Mouse (Mus musculus): Measurements from ENCODE around the gene Grin2a. TPM values are rescaled to one million over a fixed set of nuclear protein-coding genes. Genes with fewer than 3 reads are reported as not detected.
"Not testable (repeated sequence)": the region's sequence is repeated elsewhere in the genome, so short reads cannot be mapped to it uniquely, and the experiment has no call there.

Grin2a gene
- polyA plus RNA-seq, 1 experiment from 2014 or later, result 0.44 TPM

DNA sequence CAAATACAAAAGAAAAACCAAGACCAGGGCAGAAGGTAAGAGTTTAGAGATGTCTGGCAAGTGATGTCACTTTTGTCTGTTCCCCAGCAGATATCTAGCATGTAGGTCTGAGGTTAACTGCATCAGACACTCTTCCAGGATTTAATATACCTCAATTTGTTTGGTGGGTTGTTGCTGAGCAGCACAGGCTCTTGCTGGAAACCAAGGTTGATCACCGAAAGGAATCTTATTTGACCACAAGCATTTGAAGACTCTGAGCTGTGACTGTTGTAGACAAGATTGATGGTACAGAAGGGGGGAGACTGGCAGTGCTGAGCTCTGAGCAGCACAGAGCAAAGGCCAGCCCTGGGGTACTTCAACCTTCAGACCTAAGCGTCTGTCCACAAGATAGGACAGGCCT lies 378.1 kb downstream of the Grin2a start:
- Histone ChIP-seq H3K4me1 (replicated peaks) (no peaks in the 10 kb centered on the region), H3K27ac (no peak overlapping the region), H3K4me3 (no peak overlapping the region), H3K9ac (no peak overlapping the region), H3K27me3 (no peaks in the 10 kb centered on the region), H3K4me2 (no peak overlapping the region), H3K36me3 (no peaks in the 10 kb centered on the region), H3K9me3 (replicated peaks) (no peaks in the 10 kb centered on the region)
- no peak for ATAC-seq (replicated peaks; ENCODE audit: insufficient number of reproducible peaks, insufficient read depth, low FRiP score, low read depth)
- 61% methylated on average over 2 of the region's 2 CpGs for WGBS

DNA sequence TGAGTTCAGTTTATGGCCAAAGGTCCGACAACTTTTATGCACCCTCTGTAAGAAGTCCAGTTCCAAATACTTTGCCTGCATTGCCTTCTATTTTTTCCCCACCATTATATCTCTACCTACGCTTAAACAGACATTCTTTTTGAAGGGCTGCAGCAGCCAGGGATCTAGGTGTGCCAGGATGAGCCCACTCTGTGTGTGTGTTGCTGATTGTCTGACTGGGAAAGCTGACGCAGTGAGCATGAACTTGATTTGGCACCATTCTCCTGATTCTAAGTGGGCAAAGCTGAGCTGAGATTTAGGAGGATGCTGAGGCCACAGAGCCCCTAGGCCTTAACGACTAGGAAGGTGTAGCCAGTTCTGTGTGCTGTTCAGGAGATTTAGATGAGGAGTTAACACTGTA lies 378.6 kb downstream of the Grin2a start:
- Histone ChIP-seq H3K4me3 (no peak overlapping the region), H3K36me3 (no peaks in the 10 kb centered on the region), H3K4me1 (replicated peaks) (no peaks in the 10 kb centered on the region), H3K27me3 (no peaks in the 10 kb centered on the region), H3K4me2 (no peak overlapping the region), H3K27ac (no peak overlapping the region), H3K9me3 (replicated peaks) (no peaks in the 10 kb centered on the region), H3K9ac (no peak overlapping the region)
- ATAC-seq (replicated peaks; ENCODE audit: insufficient number of reproducible peaks, insufficient read depth, low FRiP score, low read depth), result no peak
- 60% methylated on average over 4 of the region's 4 CpGs for WGBS

GRCm38 (mm10) chr16:9612596-9612995 lies 382.8 kb downstream of the Grin2a start:
- not testable (repeated sequence) for H3K4me2 ChIP-seq; H3K36me3 ChIP-seq; ATAC-seq (replicated peaks; ENCODE audit: insufficient number of reproducible peaks, insufficient read depth, low FRiP score, low read depth); H3K27ac ChIP-seq; H3K9me3 ChIP-seq (replicated peaks); H3K4me1 ChIP-seq (replicated peaks); H3K9ac ChIP-seq; H3K27me3 ChIP-seq; H3K4me3 ChIP-seq
- 69% methylated on average over 6 of the region's 6 CpGs for WGBS

DNA sequence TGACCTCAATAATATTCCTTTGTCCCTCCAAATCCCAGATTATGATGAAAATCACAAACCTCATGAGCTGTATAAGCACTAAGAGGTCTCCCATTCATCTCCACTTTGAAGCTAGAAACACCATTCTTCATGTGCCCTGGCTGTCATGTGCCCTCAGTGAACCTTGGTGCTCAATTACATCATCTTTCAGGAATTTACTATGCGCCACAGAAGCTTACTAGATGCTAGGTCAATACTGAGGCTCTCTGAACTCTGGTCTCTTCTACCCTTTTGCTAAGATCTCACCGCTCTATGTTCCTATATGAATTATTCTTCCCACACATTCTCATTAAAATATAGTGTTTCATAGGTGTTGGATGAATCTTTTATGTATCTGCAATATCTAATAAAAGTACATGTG lies 387.9 kb downstream of the Grin2a start:
- Histone ChIP-seq H3K4me1 (replicated peaks) (no peaks in the 10 kb centered on the region), H3K27me3 (no peaks in the 10 kb centered on the region), H3K4me2 (no peak overlapping the region), H3K27ac (no peak overlapping the region), H3K36me3 (no peaks in the 10 kb centered on the region), H3K4me3 (no peak overlapping the region), H3K9ac (no peak overlapping the region), H3K9me3 (replicated peaks) (no peaks in the 10 kb centered on the region)
- no peak for ATAC-seq (replicated peaks; ENCODE audit: insufficient number of reproducible peaks, insufficient read depth, low FRiP score, low read depth)
- 65% methylated on average over 2 of the region's 2 CpGs for WGBS

DNA sequence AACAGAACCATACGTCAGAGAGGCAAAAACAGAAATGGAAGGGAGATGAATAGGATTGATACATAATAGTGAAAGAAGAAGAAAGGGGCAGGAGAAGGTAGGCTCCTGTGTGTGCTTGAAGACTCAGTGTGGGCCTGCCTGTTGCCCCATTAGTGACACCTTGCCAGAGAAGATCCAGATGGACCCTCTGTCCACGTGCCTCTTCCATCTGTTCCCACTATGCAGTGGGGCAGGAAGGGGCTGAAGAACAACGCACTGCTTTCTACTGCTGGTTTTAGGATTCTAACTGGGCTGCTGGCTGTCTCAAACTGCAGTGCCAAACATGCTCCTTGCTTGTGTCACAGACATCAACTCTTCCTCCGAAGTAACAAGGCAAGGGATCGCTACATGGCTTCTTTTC lies 391.4 kb downstream of the Grin2a start:
- H3K9ac ChIP-seq, result no peak overlapping the region
- H3K36me3 ChIP-seq, result no peaks in the 10 kb centered on the region
- 63% methylated on average over 5 of the region's 5 CpGs for WGBS
- no peaks in the 10 kb centered on the region for H3K4me1 ChIP-seq (replicated peaks)
- H3K9me3 ChIP-seq (replicated peaks), result no peaks in the 10 kb centered on the region
- H3K27ac ChIP-seq, result no peak overlapping the region
- no peak overlapping the region for H3K4me3 ChIP-seq
- no peaks in the 10 kb centered on the region for H3K27me3 ChIP-seq
- no peak overlapping the region for H3K4me2 ChIP-seq
- ATAC-seq (replicated peaks; ENCODE audit: insufficient number of reproducible peaks, insufficient read depth, low FRiP score, low read depth), result no peak

- Histone ChIP-seq H3K9me3 (replicated peaks) (no peaks in the 10 kb centered on the region), H3K9ac (no peak overlapping the region), H3K36me3 (no peaks in the 10 kb centered on the region), H3K27ac (no peak overlapping the region), H3K4me3 (no peak overlapping the region), H3K4me1 (replicated peaks) (no peaks in the 10 kb centered on the region), H3K4me2 (no peak overlapping the region), H3K27me3 (no peaks in the 10 kb centered on the region)
- no peak for ATAC-seq (replicated peaks; ENCODE audit: insufficient number of reproducible peaks, insufficient read depth, low FRiP score, low read depth)
- WGBS, result 91% methylated on average over 2 of the region's 2 CpGs
Observed at GRCm38 (mm10) chr16:9602579-9602978, 392.8 kb downstream of the Grin2a start.

DNA sequence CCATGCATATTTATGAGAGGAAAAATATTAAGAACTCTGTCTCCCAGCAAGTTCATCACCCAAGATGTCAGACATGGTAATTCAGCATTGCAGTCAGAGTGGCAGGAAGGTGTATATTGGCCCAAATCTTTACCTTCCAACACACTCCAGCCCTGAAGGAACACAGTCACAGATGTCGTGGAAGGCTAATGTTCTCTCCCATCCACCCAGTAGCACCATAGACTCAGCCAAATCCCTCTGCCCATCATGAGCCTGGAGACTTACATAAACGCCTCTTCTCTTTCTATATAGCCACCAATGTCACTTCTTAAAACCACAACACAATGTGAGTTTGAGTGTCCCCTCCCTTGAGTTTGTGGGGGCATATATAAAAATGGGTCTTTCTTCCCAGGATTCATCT lies 406.2 kb downstream of the Grin2a start:
- ATAC-seq (replicated peaks; ENCODE audit: insufficient number of reproducible peaks, insufficient read depth, low FRiP score, low read depth), result no peak
- Histone ChIP-seq H3K27ac (no peak overlapping the region), H3K9ac (no peak overlapping the region), H3K4me3 (no peak overlapping the region), H3K9me3 (replicated peaks) (no peaks in the 10 kb centered on the region), H3K4me2 (no peak overlapping the region), H3K4me1 (replicated peaks) (no peaks in the 10 kb centered on the region), H3K27me3 (no peaks in the 10 kb centered on the region), H3K36me3 (no peaks in the 10 kb centered on the region)
- WGBS, result 76% methylated on average over 2 of the region's 2 CpGs

- no peak overlapping the region for H3K4me2 ChIP-seq
- H3K27ac ChIP-seq, result no peak overlapping the region
- no peaks in the 10 kb centered on the region for H3K4me1 ChIP-seq (replicated peaks)
- no peak for ATAC-seq (replicated peaks; ENCODE audit: insufficient number of reproducible peaks, insufficient read depth, low FRiP score, low read depth)
- H3K4me3 ChIP-seq, result no peak overlapping the region
- no peak overlapping the region for H3K9ac ChIP-seq
- no peaks in the 10 kb centered on the region for H3K27me3 ChIP-seq
- WGBS, result 60% methylated on average over 3 of the region's 3 CpGs
- H3K36me3 ChIP-seq, result no peaks in the 10 kb centered on the region
- no peaks in the 10 kb centered on the region for H3K9me3 ChIP-seq (replicated peaks)
Observed at GRCm38 (mm10) chr16:9588431-9588830, 406.9 kb downstream of the Grin2a start.

GRCm38 (mm10) chr16:9583981-9584380 lies 411.4 kb downstream of the Grin2a start:
- Histone ChIP-seq H3K4me3 (no peak overlapping the region), H3K27me3 (no peaks in the 10 kb centered on the region), H3K36me3 (no peaks in the 10 kb centered on the region), H3K9me3 (replicated peaks) (no peaks in the 10 kb centered on the region), H3K9ac (no peak overlapping the region), H3K4me2 (no peak overlapping the region), H3K4me1 (replicated peaks) (no peaks in the 10 kb centered on the region), H3K27ac (no peak overlapping the region)
- 70% methylated on average over 2 of the region's 2 CpGs for WGBS
- ATAC-seq (replicated peaks; ENCODE audit: insufficient number of reproducible peaks, insufficient read depth, low FRiP score, low read depth), result no peak

DNA sequence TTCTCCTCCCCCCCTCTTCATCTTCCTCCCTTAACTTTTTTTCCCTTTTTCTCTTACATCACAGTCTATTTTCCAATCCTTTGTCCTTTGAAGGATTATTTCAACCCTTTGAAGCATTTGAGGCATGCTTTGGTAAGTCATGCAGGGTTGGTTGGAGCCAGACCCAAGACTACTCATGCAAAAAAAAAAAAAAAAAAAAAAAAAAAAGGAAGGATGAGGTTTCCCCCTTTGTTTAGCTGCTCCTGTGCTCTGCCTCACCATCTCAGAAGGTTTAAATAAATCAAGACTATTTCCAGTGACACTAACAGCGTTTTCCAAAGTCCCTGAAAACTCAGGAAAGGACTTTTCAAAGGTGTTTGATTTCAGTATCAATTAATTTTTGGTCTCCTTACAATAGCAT lies 423.6 kb downstream of the Grin2a start:
- no peak for ATAC-seq (replicated peaks; ENCODE audit: insufficient number of reproducible peaks, insufficient read depth, low FRiP score, low read depth)
- Histone ChIP-seq H3K36me3 (no peaks in the 10 kb centered on the region), H3K27me3 (no peaks in the 10 kb centered on the region), H3K9me3 (replicated peaks) (no peaks in the 10 kb centered on the region), H3K9ac (no peak overlapping the region), H3K4me1 (replicated peaks) (no peaks in the 10 kb centered on the region), H3K27ac (no peak overlapping the region), H3K4me2 (no peak overlapping the region), H3K4me3 (no peak overlapping the region)
- 69% methylated on average over 1 of the region's 1 CpGs for WGBS

DNA sequence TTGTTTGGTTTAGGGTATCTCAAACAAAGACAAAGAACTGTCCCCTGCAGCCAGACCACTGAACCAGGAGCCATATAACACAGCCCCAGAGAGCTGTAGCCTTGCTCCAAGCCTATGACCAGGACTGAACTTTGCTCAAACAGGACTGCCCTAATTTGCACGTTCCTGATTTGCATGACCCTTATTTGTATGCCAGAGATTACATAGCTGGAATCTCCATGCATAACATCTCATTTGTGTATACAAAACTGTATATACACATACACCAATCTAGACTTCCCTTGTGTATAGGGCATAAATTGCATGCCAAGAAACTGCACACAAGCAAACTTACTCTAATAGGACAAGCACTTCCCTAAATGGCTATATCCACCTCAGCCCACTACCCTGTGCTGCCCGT lies 428.1 kb downstream of the Grin2a start:
- 40% methylated on average over 2 of the region's 2 CpGs for WGBS
- no peak overlapping the region for H3K9ac ChIP-seq
- H3K4me2 ChIP-seq, result no peak overlapping the region
- no peaks in the 10 kb centered on the region for H3K4me1 ChIP-seq (replicated peaks)
- H3K9me3 ChIP-seq (replicated peaks), result no peaks in the 10 kb centered on the region
- ATAC-seq (replicated peaks; ENCODE audit: insufficient number of reproducible peaks, insufficient read depth, low FRiP score, low read depth), result no peak
- H3K36me3 ChIP-seq, result no peaks in the 10 kb centered on the region
- no peak overlapping the region for H3K4me3 ChIP-seq
- no peaks in the 10 kb centered on the region for H3K27me3 ChIP-seq
- H3K27ac ChIP-seq, result no peak overlapping the region

- WGBS, result 24% methylated on average over 1 of the region's 1 CpGs
- no peak overlapping the region for H3K9ac ChIP-seq
- no peak overlapping the region for H3K27ac ChIP-seq
- ATAC-seq (replicated peaks; ENCODE audit: insufficient number of reproducible peaks, insufficient read depth, low FRiP score, low read depth), result no peak
- H3K36me3 ChIP-seq, result no peaks in the 10 kb centered on the region
- no peaks in the 10 kb centered on the region for H3K4me1 ChIP-seq (replicated peaks)
- no peak overlapping the region for H3K4me3 ChIP-seq
- H3K9me3 ChIP-seq (replicated peaks), result no peaks in the 10 kb centered on the region
- no peaks in the 10 kb centered on the region for H3K27me3 ChIP-seq
- no peak overlapping the region for H3K4me2 ChIP-seq
Observed at GRCm38 (mm10) chr16:9561816-9562215, 433.5 kb downstream of the Grin2a start.

DNA sequence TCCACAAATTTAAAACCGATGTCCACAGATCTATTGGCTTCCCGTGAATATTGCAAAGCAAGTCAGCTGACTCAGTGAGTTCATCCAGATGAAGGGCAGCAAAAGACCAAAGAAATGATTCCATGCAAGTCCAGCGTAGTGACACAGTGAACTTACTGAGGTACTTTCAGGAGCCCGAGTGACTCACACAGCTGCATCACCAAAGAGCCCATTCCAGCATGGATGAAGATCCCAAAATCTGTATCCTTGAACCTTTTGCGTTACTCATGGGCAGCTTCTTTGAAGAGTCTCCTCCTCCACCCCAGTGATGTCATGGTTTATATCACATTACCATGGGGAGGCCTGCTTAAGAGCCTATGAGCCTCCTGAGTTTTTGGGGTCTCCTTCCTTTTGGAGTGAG lies 460.2 kb downstream of the Grin2a start:
- ATAC-seq (replicated peaks; ENCODE audit: insufficient number of reproducible peaks, insufficient read depth, low FRiP score, low read depth), result no peak
- Histone ChIP-seq H3K4me2 (no peak overlapping the region), H3K4me3 (no peak overlapping the region), H3K27ac (no peak overlapping the region), H3K9ac (no peak overlapping the region), H3K9me3 (replicated peaks) (no peaks in the 10 kb centered on the region), H3K36me3 (no peaks in the 10 kb centered on the region), H3K4me1 (replicated peaks) (no peaks in the 10 kb centered on the region), H3K27me3 (no peaks in the 10 kb centered on the region)
- WGBS, result 86% methylated on average over 5 of the region's 5 CpGs
